Mouse (Mus musculus) heart, adult 11 months (tissue): ENCODE measurements around the gene Fam20c.

Experiments used
- DNase-seq: peaks from one replicate; pipeline ENCODE4 v3.0.0; 2022

Fam20c gene

DNA sequence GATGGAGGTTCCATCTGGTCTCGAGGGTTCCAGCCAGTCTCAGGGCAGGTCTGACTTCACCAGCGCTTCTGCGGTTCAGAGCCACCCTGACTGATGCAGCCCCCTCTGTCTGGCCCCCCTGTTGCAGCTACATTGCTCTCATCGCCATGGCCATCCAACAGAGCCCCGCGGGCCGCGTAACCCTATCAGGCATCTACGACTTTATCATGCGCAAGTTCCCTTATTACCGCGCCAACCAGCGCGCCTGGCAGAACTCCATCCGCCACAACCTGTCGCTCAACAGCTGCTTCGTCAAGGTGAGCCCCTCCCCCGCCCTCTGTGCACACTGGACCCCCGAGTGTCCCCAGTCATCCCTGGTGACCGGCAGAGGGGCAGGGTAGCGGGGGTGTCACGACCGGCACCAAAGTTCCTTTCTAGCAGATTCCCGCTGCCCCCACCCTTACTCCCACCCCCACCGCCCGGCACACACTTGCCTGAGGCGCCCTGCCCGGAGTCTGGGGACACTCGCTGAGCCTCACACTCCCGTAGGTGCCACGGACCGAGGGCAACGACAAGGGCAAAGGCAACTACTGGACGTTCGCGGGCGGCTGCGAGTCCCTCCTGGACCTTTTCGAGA, 66.5 kb downstream of the Fam20c start:
- DNase-seq: no peak

DNA sequence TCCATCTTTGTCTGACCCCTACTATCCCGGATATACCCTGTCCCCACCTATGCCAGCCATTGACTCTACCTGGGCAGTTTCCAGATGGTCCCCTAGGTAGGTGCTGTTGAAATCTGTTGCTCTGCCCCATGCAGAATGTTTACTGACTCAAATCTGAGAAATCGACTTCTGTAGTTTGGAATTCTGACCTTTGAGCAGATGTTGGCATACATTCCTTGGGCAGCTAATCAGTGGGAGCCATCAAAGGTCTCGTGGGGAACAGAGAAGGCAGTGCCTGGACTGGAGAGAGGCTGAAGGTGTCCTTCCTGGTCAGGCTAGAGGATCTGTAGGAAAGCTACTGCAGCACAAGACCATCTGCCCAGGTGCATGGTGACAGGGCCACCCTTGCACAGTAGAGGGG, 70.8 kb downstream of the Fam20c start:
- no peak for DNase-seq

DNA sequence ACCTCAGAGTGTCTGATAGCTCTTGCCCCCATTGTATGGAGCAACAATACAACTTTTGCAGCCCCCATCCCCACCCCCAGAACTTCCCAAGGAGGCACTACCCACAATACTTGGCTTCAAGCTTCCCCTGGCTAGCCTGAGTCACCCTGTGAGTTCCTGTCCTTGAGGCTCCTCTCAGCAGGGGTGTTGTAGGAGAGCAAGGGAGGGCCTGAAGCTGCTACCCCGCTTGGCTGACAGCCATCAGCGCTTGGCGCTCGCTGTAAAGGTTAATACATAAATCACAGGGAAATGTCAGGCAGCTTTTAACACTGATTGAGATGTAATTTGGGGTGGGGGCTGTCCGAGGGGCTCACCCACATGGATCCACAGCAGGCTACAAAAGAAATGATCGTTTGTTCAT, 79.1 kb downstream of the Fam20c start:
- no peak for DNase-seq

DNA sequence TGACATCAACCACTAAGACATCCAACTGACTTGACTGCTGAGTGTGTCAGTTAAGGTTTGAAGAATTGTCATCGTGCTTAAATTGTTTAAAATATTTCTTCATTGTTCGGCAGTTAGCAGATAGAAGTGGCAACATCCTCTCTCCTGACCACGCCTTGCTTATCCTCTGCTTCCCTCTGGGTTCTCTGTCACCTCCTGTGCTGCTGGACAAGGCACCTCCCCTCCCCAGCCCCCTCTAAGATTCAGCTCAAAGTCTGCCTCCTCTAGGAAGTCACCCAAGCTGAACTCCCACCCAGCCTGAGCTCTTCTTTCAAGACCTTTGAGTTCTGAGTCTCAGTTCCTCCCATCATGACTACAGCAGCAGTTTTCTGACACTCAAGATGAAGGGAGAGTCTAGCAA, 80.6 kb downstream of the Fam20c start:
- DNase-seq: no peak

DNA sequence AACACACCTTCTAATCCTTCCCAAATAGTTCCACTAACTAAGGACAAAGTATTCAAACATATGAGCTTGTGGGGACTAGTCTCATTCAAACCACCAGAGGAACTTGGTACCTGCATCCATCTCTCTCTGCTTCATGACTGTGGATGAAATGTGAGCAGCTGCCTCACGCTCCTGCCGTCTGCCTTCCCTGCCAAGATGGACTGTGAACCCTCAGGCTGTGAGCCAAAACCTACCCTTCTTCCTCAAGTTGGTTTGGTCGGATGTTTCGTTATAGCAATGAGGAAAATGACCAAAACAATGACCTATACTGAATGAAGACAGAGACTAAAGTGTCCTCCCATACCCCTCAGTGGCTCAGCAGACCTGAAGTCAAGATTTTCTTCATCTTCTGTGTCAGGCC, 86.7 kb downstream of the Fam20c start:
- no peak for DNase-seq

DNA sequence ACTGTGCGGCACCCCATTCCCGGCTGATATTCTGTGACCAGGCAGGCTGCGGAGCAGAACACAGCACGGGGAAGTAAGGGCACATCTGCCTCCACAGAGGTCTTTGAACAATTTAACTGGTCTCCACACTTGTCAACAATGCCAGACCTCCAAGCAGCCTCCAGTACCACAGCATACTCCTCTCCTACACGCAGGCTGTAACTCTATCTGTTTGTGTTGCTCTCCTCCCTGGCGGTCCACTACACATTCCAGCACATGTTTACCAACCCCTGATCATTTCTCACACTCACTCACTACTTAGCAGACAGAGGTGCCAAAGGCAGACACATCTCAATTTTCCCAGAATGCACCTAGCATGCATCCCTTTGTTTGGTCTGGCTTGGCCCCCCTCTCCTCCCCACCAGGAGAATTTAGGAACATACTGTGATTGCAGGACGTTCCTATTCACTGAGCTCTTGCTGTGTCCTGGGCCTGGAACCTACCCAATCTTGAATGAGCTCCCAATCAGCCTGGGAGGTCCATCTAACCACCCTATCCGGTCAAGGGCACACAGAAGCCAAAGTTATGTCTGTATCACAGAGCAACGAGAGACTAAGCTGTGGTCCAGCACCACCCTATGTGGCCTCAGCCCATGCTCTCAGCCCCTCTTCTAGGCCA, 89.0 kb downstream of the Fam20c start:
- DNase-seq: no peak

DNA sequence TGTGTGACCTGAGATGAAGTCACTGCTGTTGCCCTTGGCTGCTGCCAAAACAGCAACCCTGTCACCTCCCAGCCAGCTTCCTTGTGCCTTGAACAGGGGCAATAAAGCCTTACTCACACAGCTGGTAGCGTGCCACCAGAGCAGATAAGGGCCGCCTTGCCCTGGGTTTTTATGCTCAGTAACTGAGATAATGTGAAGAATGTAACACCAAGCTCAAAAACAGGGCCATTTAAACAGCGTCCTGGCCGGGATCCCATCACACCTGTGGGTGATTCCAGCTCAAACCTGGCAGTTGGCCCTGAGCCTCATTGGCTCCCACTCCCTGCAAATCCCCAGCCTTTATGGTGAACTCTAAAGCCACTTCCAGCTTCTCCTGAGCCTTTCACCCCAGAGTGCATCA, 92.2 kb downstream of the Fam20c start:
- DNase-seq: no peak

DNA sequence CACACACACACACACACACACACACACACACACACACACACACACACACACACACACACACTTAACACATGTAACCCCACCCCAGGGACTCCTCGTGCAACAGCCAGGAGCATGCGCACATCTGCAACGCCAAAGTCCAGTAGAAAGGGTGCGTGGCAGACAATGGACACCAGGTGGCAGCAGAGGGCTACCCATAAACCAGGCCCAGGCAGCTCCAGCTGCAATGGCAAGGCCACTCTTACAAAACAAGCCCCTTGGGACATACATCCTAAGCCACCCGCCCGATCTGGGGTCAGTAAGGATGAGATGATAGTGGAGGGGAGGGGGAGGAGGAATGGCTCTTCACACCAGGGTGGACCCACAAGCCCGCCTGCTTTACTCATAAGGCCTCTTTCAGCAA, 93.8 kb downstream of the Fam20c start:
- peak; percentile 98 for DNase-seq

DNA sequence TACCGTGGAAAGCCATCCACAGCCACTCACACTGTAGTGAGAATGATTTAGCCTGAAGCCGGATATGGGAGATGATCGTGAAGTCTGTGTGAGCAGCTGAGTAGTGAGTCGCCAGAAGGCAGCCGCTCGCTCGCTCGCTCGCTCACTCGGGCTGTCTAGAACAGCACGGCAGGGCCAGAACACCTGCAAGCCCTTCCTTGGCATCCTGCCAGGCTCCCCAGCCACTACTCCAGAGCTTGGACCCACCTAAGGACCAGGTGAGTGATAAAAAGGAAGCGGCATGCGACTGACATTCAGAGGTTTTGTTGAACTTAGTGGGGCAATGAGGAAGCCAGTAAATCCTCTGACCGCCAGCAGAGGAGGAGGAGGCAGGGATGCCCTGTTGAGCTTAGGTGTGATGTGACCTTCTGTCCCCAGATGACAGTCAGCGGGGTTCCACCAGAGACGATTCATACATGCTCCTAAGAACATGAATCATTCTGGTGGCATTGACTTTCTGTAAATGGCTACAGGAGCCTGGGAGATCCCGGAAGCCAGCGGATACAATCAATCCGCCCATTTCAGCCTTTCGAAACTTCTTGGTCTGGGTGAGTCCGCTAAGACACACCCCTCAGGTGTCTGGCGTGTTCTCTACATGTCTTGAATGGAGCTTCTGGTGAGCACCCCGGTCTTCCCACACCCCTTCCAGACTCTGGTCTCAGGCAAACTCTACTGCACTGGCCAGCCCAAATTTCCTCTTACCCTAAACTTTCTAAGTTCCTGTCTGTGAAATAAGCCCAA, 95.6 kb downstream of the Fam20c start:
- no peak for DNase-seq

DNA sequence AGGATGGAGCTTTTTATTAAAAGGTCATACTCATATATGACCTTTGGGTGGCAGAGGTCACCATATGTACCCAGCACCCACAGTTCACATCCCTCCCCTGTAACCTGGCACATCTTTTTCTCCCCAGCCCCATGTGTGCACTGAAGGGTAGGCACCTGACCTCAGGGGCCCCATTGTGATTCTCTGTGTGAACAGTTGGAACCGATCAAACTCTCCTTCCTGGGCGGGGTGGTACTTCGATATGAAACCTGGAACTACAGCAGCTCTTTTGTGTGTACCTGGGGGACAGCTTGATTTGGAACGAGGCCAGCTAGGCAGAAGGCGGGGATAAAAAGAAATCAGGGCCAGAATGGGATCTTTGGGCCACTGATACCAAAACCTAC, 96.1 kb downstream of the Fam20c start:
- no peak for DNase-seq

DNA sequence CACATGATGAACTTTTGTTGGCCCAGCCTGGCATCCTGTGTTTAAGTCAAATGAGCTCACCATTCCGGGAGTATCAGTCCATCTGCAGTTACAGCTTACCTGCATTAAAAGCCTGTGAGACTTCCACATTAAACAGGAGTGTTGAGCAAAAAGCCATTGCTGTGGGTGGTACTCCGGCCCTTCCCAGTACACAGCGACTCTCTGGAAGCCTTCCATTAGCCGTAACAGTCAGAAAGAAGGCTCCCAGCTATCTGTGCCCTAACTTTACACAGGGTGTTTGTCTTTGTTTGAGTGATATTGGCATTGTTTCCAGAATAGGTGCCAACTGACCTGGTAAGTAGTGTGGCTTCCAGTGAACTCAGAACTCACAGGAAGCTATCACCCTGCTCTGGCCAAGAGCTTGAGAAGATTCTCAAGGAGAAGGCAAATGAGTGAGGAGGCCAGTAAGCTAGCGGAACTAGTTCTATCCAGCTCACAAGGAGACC, 97.0 kb downstream of the Fam20c start:
- no peak for DNase-seq

DNA sequence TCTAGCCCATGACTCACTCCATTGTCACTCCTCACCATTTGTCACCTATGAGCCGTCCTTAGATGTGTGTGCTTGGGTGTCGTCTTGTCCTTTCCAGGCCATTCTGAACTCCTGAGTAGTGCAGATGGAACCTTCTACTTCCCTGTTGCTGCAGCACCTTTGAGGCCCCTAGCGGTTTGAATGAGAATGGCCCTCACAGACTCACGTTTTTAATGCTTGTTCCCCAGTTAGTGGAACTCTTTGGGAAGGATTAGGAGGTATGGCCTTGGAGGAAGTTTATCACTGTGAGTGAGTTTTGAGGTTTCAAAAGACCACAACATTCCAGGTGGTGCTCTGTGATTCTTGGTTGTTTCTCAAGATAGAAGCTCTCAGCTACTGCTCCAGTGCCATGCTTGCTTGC, 97.8 kb downstream of the Fam20c start:
- DNase-seq: no peak

DNA sequence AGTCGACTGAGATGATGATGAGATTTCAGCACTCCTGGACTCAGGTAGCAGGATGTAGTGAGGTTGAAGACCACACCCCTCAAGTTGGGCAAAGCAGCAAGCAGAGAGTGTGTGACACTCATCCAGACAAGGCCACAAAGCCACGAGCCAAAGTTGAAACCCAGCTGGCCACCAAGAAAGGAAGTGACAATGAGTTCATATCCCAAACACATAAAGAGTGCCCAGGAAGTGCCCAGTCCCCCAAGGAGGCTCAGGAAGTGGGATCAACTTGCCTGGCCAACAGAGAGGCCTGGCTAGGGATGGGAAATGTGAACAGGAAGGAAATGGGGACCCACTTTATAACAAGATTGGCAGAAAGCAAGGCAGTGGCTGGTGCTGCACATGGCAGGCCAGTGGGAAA, 99.0 kb downstream of the Fam20c start:
- DNase-seq: no peak

DNA sequence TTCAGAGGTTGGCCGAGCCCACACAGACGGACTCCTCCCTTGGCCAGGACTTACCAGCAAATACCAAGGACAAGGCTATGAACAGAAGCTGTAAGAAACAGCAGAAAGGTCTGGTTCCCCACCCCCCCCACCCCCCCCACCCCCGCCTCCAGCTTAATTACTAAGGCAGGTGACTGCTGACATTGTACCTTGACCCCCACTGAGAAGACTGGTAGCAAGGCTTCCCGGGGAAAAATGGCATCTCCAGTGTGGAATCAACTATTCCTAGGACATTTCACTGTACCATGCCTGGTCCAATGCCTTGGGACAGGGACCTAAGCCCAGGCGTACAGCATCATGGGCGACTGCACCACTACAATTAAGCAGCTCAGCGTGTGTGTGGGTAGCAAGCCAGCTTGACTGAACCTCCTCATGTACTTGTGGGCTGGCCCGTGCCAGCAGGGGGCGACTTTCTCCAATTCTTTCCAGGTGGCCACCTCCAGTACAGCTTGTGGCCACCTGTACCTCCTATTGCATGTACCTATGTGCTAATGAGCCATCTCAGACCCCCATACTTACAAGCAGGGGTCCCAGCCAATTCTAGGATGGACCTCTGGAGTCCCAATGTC, 102.8 kb downstream of the Fam20c start:
- peak; percentile 95 for DNase-seq

DNA sequence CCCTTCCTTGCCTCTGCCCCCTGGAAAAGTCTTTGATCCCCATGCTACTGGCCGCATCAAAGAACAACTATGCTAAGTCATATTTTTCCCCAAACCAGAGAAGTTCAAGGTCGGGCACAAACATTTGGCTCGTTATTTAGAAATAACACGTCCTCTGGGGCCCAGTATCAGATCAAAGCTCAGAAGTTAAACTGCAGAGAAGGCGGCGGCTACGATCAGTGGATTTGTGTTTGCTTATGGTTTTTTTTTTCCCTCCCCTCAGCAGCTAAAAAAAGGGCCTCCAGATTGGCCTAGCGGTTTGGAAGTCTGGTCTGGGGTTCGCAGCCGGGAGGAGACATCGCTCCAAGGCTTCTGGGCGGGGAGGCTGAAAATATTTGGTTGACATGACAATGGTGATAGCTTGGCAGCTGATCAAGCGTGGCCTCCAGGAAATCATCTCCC, 103.5 kb downstream of the Fam20c start:
- peak; percentile 94 for DNase-seq
